Mouse (Mus musculus) liver, embryonic 13.5 days (tissue): ENCODE data around the gene Hsf2bp. TPM values are rescaled to one million over a fixed set of nuclear protein-coding genes. Genes with fewer than 3 reads are reported as not detected.

Source experiments
- ATAC-seq: fragments of 200-750 bp; cut with Nextera tagmentation; 2 replicates; pipeline ENCODE4 v1.8.0; 2017; ENCODE audit warnings: low read depth, mild to moderate bottlenecking, moderate number of reproducible peaks, moderate library complexity
- DNase-seq: peaks from one replicate; pipeline ENCODE4 v3.0.0; 2022
- H3K27ac ChIP-seq: fragments of 300-500 bp; sonication (generic); 2 replicates; pipeline ENCODE4 v1.5.1; 2015; ENCODE audit warnings: moderate library complexity, mild to moderate bottlenecking, inconsistent platforms
- H3K27me3 ChIP-seq: fragments of 300-500 bp; sonication (generic); 2 replicates; pipeline ENCODE4 v1.6.1; 2015; ENCODE audit warnings: mild to moderate bottlenecking, inconsistent platforms
- H3K36me3 ChIP-seq: fragments of 300-500 bp; sonication (generic); 2 replicates; pipeline ENCODE4 v1.6.1; 2015; ENCODE audit warnings: mild to moderate bottlenecking, inconsistent platforms
- H3K4me1 ChIP-seq: fragments of 300-500 bp; sonication (generic); replicated peaks from 2 replicates; pipeline ENCODE4 v1.6.1; 2015; ENCODE audit warnings: inconsistent platforms
- H3K4me2 ChIP-seq: fragments of 300-500 bp; sonication (generic); 2 replicates; pipeline ENCODE4 v1.6.1; 2015; ENCODE audit warnings: inconsistent platforms, mild to moderate bottlenecking, moderate library complexity
- H3K4me3 ChIP-seq: fragments of 300-500 bp; sonication (generic); replicated peaks from 2 replicates; pipeline ENCODE4 v1.5.1; 2015; ENCODE audit warnings: mild to moderate bottlenecking, inconsistent platforms
- H3K9ac ChIP-seq: fragments of 300-500 bp; sonication (generic); 2 replicates; pipeline ENCODE4 v1.6.1; 2015; ENCODE audit warnings: mild to moderate bottlenecking, inconsistent platforms
- H3K9me3 ChIP-seq: fragments of 300-500 bp; sonication (generic); replicated peaks from 2 replicates; pipeline ENCODE4 v1.6.1; 2016; ENCODE audit warnings: inconsistent platforms
- WGBS: fragments of 180-500 bp; shearing (Covaris S2); methylation state at CpG from one replicate; pipeline ENCODE4 v1.1.7; 2015; ENCODE audit not compliant: insufficient replicate concordance; 5-methylcytosine and 5-hydroxymethylcytosine counted together
- polyA plus RNA-seq: library from polyadenylated mRNA; unstranded; fragments of >200 nt; fragmentation: Nextera tagmentation; extraction: Ambion mirVana; gene quantifications from 2 replicates; pipeline ENCODE4 v1.2.1, GENCODE M21; 2015

The Hsf2bp gene
- polyA plus RNA-seq, 1 experiment from 2014 or later = 0.25 TPM

DNA sequence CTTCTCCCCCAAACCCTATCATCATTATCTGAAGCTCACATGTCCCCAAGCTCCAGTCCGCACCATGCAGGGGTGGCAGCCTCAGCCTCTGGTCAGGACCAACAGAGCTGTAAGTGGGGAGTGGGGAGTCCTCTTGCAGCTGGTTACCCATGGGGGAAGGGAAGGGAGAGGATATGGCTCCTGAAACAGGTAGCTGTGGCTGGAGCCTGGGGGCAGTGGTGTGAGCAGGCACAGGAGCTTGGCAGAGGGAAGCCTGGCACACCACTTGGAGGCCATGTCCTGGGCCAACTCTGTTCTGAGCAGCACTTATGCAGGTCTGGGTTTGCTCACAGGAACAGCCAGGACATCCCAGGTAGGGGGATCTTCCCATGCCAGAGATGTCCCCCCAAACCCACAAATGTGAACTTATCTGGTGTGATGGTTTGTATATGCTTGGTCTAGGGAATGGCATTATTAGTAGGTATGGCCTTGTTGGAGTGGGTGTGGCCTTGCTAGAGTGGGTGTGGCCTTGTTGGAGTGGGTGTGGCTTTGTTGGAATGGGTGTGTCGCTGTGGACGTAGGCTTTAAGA, 133.4 kb downstream of the Hsf2bp start:
- DNase-seq (no peak), ATAC-seq (no peak)
- H3K27ac ChIP-seq = no peak overlapping the region
- no peak overlapping the region for H3K4me2 ChIP-seq
- peaks cover 43% of the 10 kb centered on the region for H3K4me1 ChIP-seq
- no peaks in the 10 kb centered on the region for H3K27me3 ChIP-seq
- no peak overlapping the region for H3K9ac ChIP-seq
- no peak overlapping the region for H3K4me3 ChIP-seq
- no peaks in the 10 kb centered on the region for H3K9me3 ChIP-seq
- WGBS = 51% methylated on average over 3 of the region's 3 CpGs
- H3K36me3 ChIP-seq = no peaks in the 10 kb centered on the region

DNA sequence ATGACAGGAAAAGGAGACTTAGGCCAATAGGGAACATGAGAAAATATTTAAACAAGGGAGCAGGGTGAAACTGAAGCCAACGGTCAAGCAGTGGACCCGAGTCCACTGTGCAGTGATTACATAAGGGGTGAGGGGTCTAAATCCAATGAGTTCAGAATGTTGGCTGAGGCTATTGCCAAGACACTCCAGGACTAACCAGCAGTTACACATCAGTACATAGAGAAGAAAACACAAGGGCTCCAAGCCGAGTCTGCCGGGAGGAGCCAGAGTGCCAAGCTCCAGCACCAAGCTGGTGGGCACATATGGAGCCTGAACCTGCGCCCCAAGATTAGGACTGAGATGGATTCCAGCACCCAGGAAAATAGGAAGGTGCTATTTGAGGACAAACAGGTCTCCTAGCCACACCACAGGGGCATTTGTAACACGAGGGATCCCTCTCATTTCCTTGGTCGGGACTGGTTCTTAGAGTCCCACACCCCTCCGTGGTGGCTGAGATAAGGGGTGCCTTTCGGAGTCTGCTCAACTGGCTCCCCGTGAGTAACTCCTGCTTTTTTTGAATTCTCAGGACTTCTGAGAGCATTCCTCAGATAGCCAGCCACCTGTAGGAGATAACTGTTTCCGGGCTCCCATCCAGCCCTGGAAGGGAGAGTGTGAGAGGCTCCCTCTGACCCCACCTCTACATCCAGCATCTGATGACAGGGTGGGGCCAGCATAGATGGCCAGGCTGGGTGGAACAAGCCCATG, 134.5 kb downstream of the Hsf2bp start:
- 41% methylated on average over 11 of the region's 11 CpGs for WGBS
- Histone ChIP-seq H3K36me3 (no peaks in the 10 kb centered on the region), H3K4me1 (peaks cover 49% of the 10 kb centered on the region), H3K9me3 (no peaks in the 10 kb centered on the region), H3K4me2 (peak overlapping the region; percentile 35), H3K27me3 (no peaks in the 10 kb centered on the region), H3K4me3 (no peak overlapping the region), H3K9ac (no peak overlapping the region), H3K27ac (peak overlapping the region; percentile 58)
- ATAC-seq (peak; percentile 49), DNase-seq (no peak)

DNA sequence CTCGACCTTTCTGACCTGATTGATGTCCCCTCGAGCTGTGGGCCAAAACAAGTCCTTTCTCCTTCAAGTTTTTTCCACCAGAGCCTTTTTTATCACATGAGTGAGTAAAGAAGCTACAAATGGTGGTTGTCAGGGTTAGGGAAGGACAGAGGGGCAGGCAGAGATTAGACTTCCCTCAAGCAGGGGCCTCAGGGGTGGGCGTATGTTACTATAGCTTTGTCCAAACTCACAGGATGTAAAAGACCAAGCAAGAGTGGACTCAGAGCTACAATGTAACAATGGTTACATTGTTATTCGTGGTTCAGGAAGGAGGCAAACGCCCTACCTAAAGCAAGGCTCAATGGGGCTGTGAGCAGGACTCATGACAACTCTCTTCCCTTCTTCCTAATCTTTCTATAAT, 137.2 kb downstream of the Hsf2bp start:
- WGBS = 25% methylated on average over 5 of the region's 5 CpGs
- H3K9me3 ChIP-seq = no peaks in the 10 kb centered on the region
- H3K4me1 ChIP-seq = peaks cover 34% of the 10 kb centered on the region
- H3K27me3 ChIP-seq = no peaks in the 10 kb centered on the region
- ATAC-seq = no peak
- H3K27ac ChIP-seq = no peak overlapping the region
- no peak overlapping the region for H3K4me2 ChIP-seq
- no peaks in the 10 kb centered on the region for H3K36me3 ChIP-seq
- H3K9ac ChIP-seq = no peak overlapping the region
- no peak for DNase-seq
- no peak overlapping the region for H3K4me3 ChIP-seq

DNA sequence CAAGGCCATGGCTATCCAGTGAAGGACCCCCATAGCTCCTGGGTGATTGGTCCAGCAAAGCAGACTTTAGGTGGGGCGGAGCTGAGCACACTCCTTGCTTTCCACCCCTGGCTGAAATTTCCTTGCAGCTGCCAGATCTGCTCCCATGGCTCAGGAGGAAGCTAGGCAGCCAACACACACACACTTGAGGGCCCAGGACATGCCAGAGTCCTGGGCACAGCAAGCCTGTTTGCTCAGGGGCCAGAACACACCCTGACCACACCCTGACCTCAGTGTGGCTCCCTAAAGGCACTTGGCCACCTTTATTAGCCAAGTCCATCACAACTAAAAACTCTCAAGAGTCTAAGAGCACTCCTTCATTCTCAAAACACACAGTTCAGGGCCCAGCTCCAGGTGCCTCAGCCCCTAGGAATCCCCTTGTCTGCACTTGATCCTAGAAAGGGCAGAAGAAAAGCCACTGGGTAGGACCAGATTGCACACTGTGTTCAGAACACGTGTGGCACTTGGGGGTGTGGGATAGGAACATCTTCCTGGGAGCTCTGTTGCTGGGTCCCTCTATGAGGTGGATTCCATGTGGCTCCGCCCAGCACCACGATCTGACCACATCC, 138.9 kb downstream of the Hsf2bp start:
- H3K4me2 ChIP-seq = no peak overlapping the region
- H3K4me1 ChIP-seq = peaks cover 32% of the 10 kb centered on the region
- 66% methylated on average over 4 of the region's 4 CpGs for WGBS
- no peak for DNase-seq
- H3K27me3 ChIP-seq = no peaks in the 10 kb centered on the region
- no peaks in the 10 kb centered on the region for H3K9me3 ChIP-seq
- H3K9ac ChIP-seq = no peak overlapping the region
- no peak for ATAC-seq
- no peak overlapping the region for H3K27ac ChIP-seq
- H3K4me3 ChIP-seq = no peak overlapping the region
- H3K36me3 ChIP-seq = no peaks in the 10 kb centered on the region

DNA sequence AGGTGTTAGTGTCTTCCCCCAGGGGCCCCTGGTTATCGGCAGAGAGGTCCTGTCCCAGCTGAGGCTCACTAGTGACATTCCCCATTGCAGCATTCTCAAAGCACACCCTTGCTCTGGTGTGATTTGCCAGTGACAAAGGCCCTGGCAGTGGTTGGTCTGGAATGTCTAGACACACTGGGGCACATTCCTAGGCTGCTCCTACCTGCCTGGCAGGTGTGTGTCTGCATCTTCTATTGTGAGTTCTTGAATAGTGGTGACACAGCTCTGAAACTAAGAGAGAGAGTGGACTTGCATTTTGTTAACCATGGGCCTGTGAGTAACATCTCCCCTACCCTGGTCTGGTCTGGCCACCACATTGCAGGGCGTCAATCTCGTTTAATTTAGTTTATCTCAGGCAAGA, 139.4 kb downstream of the Hsf2bp start:
- Histone ChIP-seq H3K9me3 (no peaks in the 10 kb centered on the region), H3K27ac (no peak overlapping the region), H3K27me3 (no peaks in the 10 kb centered on the region), H3K4me3 (no peak overlapping the region), H3K4me2 (no peak overlapping the region), H3K9ac (no peak overlapping the region), H3K36me3 (no peaks in the 10 kb centered on the region), H3K4me1 (peaks cover 26% of the 10 kb centered on the region)
- DNase-seq (no peak), ATAC-seq (no peak)
- 52% methylated on average over 3 of the region's 3 CpGs for WGBS

DNA sequence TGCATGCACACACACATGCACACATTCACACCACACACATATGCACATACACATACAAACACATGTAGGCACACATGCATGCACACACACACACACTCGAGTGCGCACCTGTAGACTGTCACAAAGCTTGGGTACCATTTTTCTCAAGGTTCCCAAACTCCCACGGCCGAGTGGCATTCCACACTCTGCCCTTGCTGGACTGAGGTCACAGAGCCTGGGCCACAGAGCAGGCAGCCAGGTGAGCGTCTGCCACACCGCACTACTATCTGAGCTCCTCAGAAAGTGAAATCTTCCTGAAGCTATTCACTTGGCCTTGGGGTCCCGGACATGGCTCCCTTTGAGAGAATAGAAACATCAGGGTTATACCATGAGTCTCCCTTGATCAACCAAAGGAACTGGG, 139.8 kb downstream of the Hsf2bp start:
- Histone ChIP-seq H3K27ac (no peak overlapping the region), H3K4me2 (no peak overlapping the region), H3K4me1 (peaks cover 25% of the 10 kb centered on the region), H3K27me3 (no peaks in the 10 kb centered on the region), H3K4me3 (no peak overlapping the region), H3K9ac (no peak overlapping the region), H3K9me3 (no peaks in the 10 kb centered on the region), H3K36me3 (no peaks in the 10 kb centered on the region)
- WGBS = 74% methylated on average over 7 of the region's 7 CpGs
- no peak for DNase-seq
- ATAC-seq = no peak

Other genes with a start within 250 kb of the Hsf2bp start
- 3.6 and 3.9 TPM in 2 replicates for gene Sik1, start 180.5 kb downstream of the Hsf2bp start, polyA plus RNA-seq
- gene Rrp1b, start 249 bp downstream of the Hsf2bp start, polyA plus RNA-seq = 43.9 and 44.1 TPM in 2 replicates
- gene Notch3, start 130.5 kb upstream of the Hsf2bp start, polyA plus RNA-seq = 0.45 and 0.48 TPM in 2 replicates
- not detected in 2 replicates for gene Ephx3, start 153.2 kb upstream of the Hsf2bp start, polyA plus RNA-seq
- gene Brd4, start 248.4 kb upstream of the Hsf2bp start, polyA plus RNA-seq = 28.3 and 37.2 TPM in 2 replicates